Mouse (Mus musculus): ENCODE data around the gene Opn3. TPM values are rescaled to one million over a fixed set of nuclear protein-coding genes. Genes with fewer than 3 reads are reported as not detected.

Gene Opn3
- total and polyA plus RNA-seq, 3 experiments = 0.50 to 2.2 TPM; not detected in 1

DNA sequence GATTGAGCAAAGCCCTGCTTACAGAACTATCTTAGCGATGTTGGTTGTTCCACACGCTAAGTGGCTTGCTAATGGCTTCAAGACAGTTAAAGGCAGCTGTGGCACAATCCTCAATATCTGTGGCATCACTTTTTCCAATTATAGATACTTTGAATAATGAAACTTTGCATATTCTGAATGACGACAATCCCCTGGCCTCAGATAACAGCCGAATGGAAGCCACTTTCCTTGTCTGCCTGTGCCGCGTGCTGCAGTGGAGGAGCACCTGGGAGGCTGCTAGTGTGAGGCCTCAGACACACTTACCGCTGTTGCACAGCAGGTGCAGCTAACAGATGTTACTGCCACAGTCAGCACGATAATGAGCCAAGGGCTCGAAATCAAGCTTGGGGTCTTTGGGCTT, 77.6 kb downstream of the Opn3 start (continued):
- TF ChIP-seq UBTF (IDR thresholded peaks at IDR 0.05; ENCODE audit: borderline replicate concordance, insufficient read depth, low read depth, low read length) (no peak), TBP (IDR thresholded peaks at IDR 0.05; ENCODE audit: low read depth, low read length) (no peak), MAZ (IDR thresholded peaks at IDR 0.05; ENCODE audit: low read depth, low read length) (no peak), NRF1 (IDR thresholded peaks at IDR 0.05; ENCODE audit: insufficient read depth, low read depth, low read length, poor library complexity, severe bottlenecking) (no peak), ETS1 (IDR thresholded peaks at IDR 0.05; ENCODE audit: low read depth, low read length) (no peak), MAFK (IDR thresholded peaks at IDR 0.05; ENCODE audit: borderline replicate concordance, low read depth, low read length) (no peak)

Other genes with a start within 250 kb of the Opn3 start
- gene Rgs7, start 200.3 kb downstream of the Opn3 start, total RNA-seq (2012; rRNA removed) = not detected in 2 replicates
- not detected for gene Rgs7, start 200.3 kb downstream of the Opn3 start, polyA plus RNA-seq (2012; ENCODE audit: insufficient read depth in 1 of 2, insufficient read length in 2 of 2, low read depth in 1 of 2, low replicate concordance in 2 of 2, missing spikeins in 1 of 2)
- gene Kmo, start 72.4 kb downstream of the Opn3 start, total RNA-seq (2012; rRNA removed) = 0.27 and 0.69 TPM in 2 replicates
- gene Kmo, start 72.4 kb downstream of the Opn3 start, polyA plus RNA-seq (2012; ENCODE audit: insufficient read depth in 1 of 2, insufficient read length in 2 of 2, low read depth in 1 of 2, low replicate concordance in 2 of 2, missing spikeins in 1 of 2) = 1 to 10 TPM in 1 of 2 experiments, not detected in 1; 1.6 TPM
- gene Fh1, start 67.1 kb downstream of the Opn3 start, total RNA-seq (2012; rRNA removed) = 159 and 199 TPM in 2 replicates
- gene Fh1, start 67.1 kb downstream of the Opn3 start, polyA plus RNA-seq (2012; ENCODE audit: insufficient read depth in 1 of 2, insufficient read length in 2 of 2, low read depth in 1 of 2, low replicate concordance in 2 of 2, missing spikeins in 1 of 2) = 100 to 1,000 TPM in 1 of 2 experiments, not detected in 1; 186 TPM
- 3.5 and 4.4 TPM in 2 replicates for gene Chml, start 125 bp upstream of the Opn3 start, total RNA-seq (2012; rRNA removed)
- 10 to 100 TPM in 1 of 2 experiments, not detected in 1; 16.0 TPM for gene Chml, start 125 bp upstream of the Opn3 start, polyA plus RNA-seq (2012; ENCODE audit: insufficient read depth in 1 of 2, insufficient read length in 2 of 2, low read depth in 1 of 2, low replicate concordance in 2 of 2, missing spikeins in 1 of 2)
- 0.10 TPM in 1 of 2 replicates, not detected in the other for gene Wdr64, start 5.8 kb upstream of the Opn3 start, total RNA-seq (2012; rRNA removed)
- gene Wdr64, start 5.8 kb upstream of the Opn3 start, polyA plus RNA-seq (2012; ENCODE audit: insufficient read depth in 1 of 2, insufficient read length in 2 of 2, low read depth in 1 of 2, low replicate concordance in 2 of 2, missing spikeins in 1 of 2) = under 1 TPM in 1 of 2 experiments, not detected in 1; 0.31 TPM
- gene Exo1, start 187.8 kb upstream of the Opn3 start, total RNA-seq (2012; rRNA removed) = 61.9 and 74.2 TPM in 2 replicates
- 1,000 to 10,000 TPM in 1 of 2 experiments, 10 to 100 TPM in 1; 82.9 to 1,192 TPM for gene Exo1, start 187.8 kb upstream of the Opn3 start, polyA plus RNA-seq (2012; ENCODE audit: insufficient read depth in 1 of 2, insufficient read length in 2 of 2, low read depth in 1 of 2, low replicate concordance in 2 of 2, missing spikeins in 1 of 2)
- 0.15 and 0.16 TPM in 2 replicates for gene Gm38100, start 227.6 kb upstream of the Opn3 start, total RNA-seq (2012; rRNA removed)
- gene Gm38100, start 227.6 kb upstream of the Opn3 start, polyA plus RNA-seq (2012; ENCODE audit: insufficient read depth in 1 of 2, insufficient read length in 2 of 2, low read depth in 1 of 2, low replicate concordance in 2 of 2, missing spikeins in 1 of 2) = under 1 TPM in 1 of 2 experiments, not detected in 1; 0.24 TPM